8 mouse cellular contexts compared by ENCODE assay signal in genomic region chr12:95693651-95694471, GRCm38 (mm10). TPM values are rescaled to one million over a fixed set of nuclear protein-coding genes. Genes with fewer than 3 reads are reported as not detected.
DNase-seq lines count a peak whose midpoint lies in the region; ATAC-seq and TF ChIP-seq lines count a peak whose summit lies in the region.

No protein-coding gene starts in this region.

- H3K27me3 ChIP-seq in spleen, adult 2 months (ENCODE audit: control insufficient read depth, insufficient read depth, low read length): peaks cover 8% of the 10 kb centered on the region
- H3K27me3 ChIP-seq in forebrain, embryonic 16.5 days (replicated peaks; ENCODE audit: control insufficient read depth, insufficient read depth, low read length): no peaks in the 10 kb centered on the region
- peaks cover 69% of the 10 kb centered on the region for H3K27me3 ChIP-seq in liver, postnatal 0 days (ENCODE audit: insufficient read depth, low read length)
- H3K27me3 ChIP-seq in neural tube, embryonic 15.5 days (replicated peaks): no peaks in the 10 kb centered on the region

- no peaks in the 10 kb centered on the region for H3K9me3 ChIP-seq in forebrain, embryonic 16.5 days (ENCODE audit: control insufficient read depth, low read length)
- H3K9me3 ChIP-seq in liver, postnatal 0 days (ENCODE audit: low read length): no peaks in the 10 kb centered on the region
- H3K9me3 ChIP-seq in neural tube, embryonic 15.5 days (replicated peaks): no peaks in the 10 kb centered on the region

- no peaks in the 10 kb centered on the region for H3K36me3 ChIP-seq in spleen, adult 2 months (ENCODE audit: control insufficient read depth, insufficient read depth, low read length)
- H3K36me3 ChIP-seq in forebrain, embryonic 16.5 days (ENCODE audit: control insufficient read depth, insufficient read depth): no peaks in the 10 kb centered on the region
- no peaks in the 10 kb centered on the region for H3K36me3 ChIP-seq in liver, postnatal 0 days (replicated peaks; ENCODE audit: insufficient read depth, low read length)
- H3K36me3 ChIP-seq in neural tube, embryonic 15.5 days: no peaks in the 10 kb centered on the region

- TF ChIP-seq CTCF in spleen, adult 2 months (IDR thresholded peaks at IDR 0.05; ENCODE audit: extremely low read depth, insufficient read depth, insufficient read length, insufficient replicate concordance): no peak
- no peak for TF ChIP-seq CTCF in liver, postnatal 0 days (IDR thresholded peaks at IDR 0.05; ENCODE audit: low read depth)

- DNase-seq in spleen, adult 2 months (ENCODE audit: low read depth in 1 of 2, low spot score in 2 of 2): no peak
- DNase-seq in spleen, postnatal 36 days (ENCODE audit: low spot score in 2 of 2): no peak
- peak; percentile 71 to 74 for DNase-seq in heart, postnatal 10 days
- DNase-seq in kidney, postnatal 25 days: peak; percentile 61 to 74
- peak; percentile 19 for DNase-seq in liver, postnatal 0 days
- no peak for DNase-seq in MN1 (ENCODE audit: low spot score)

- H3K4me1 ChIP-seq in spleen, adult 2 months (ENCODE audit: control insufficient read depth, insufficient read depth, insufficient read length): no peaks in the 10 kb centered on the region
- peaks cover 19% of the 10 kb centered on the region for H3K4me1 ChIP-seq in forebrain, embryonic 16.5 days (replicated peaks; ENCODE audit: control insufficient read depth, insufficient read depth, low read length)
- peaks cover 3% of the 10 kb centered on the region; the same call in 1 of the 2 replicates for H3K4me1 ChIP-seq in liver, postnatal 0 days (ENCODE audit: insufficient read depth)
- peaks cover 42% of the 10 kb centered on the region for H3K4me1 ChIP-seq in neural tube, embryonic 15.5 days

- WGBS in spleen, adult 2 months: 2% methylated on average over 28 of the region's 28 CpGs
- WGBS in forebrain, embryonic 16.5 days: 1% methylated on average over 28 of the region's 28 CpGs
- under 1% methylated on average over 28 of the region's 28 CpGs for WGBS in liver, postnatal 0 days (ENCODE audit: insufficient replicate concordance)
- 1% methylated on average over 28 of the region's 28 CpGs for WGBS in neural tube, embryonic 15.5 days

- peak overlapping the region; percentile 79 for H3K9ac ChIP-seq in forebrain, embryonic 16.5 days (replicated peaks; ENCODE audit: low read depth, low read length)
- no peak overlapping the region for H3K9ac ChIP-seq in liver, postnatal 0 days (replicated peaks)
- peak overlapping the region; percentile 84 for H3K9ac ChIP-seq in neural tube, embryonic 15.5 days (replicated peaks)

- H3K27ac ChIP-seq in spleen, adult 2 months (ENCODE audit: insufficient read depth, low read length): no peak overlapping the region; the same call in 1 of the 2 replicates
- peak overlapping the region; percentile 93 for H3K27ac ChIP-seq in forebrain, embryonic 16.5 days (ENCODE audit: low read length)
- H3K27ac ChIP-seq in liver, postnatal 0 days (ENCODE audit: low read depth): no peak overlapping the region
- H3K27ac ChIP-seq in neural tube, embryonic 15.5 days (replicated peaks): peak overlapping the region; percentile 94

- intact Hi-C loops in heart, postnatal 10 days (cut with DNase I): loop anchor here (2.0 to 10.0 kb wide), 3 partner anchors 1107 to 1503 kb away; no protein-coding TSS in a partner anchor

- peak overlapping the region; percentile 3; the same call in 1 of the 2 replicates for H3K4me3 ChIP-seq in spleen, adult 2 months (ENCODE audit: extremely low read depth, insufficient read depth, insufficient read length)
- peak overlapping the region; percentile 67 for H3K4me3 ChIP-seq in forebrain, embryonic 16.5 days (replicated peaks; ENCODE audit: low read length)
- H3K4me3 ChIP-seq in liver, postnatal 0 days (ENCODE audit: low read depth, low read length): peak overlapping the region; percentile 24
- peak overlapping the region; percentile 89 for H3K4me3 ChIP-seq in neural tube, embryonic 15.5 days (replicated peaks)

- peak overlapping the region; percentile 64 for H3K4me2 ChIP-seq in forebrain, embryonic 16.5 days (ENCODE audit: low read length)
- H3K4me2 ChIP-seq in liver, postnatal 0 days (ENCODE audit: low read depth, low read length): peak overlapping the region; percentile 74
- H3K4me2 ChIP-seq in neural tube, embryonic 15.5 days: peak overlapping the region; percentile 82

- ATAC-seq in forebrain, embryonic 16.5 days: no peak
- no peak for ATAC-seq in liver, postnatal 0 days
- peak; percentile 25 for ATAC-seq in neural tube, embryonic 15.5 days (ENCODE audit: low FRiP score)

- TF ChIP-seq EP300 in liver, postnatal 0 days (IDR thresholded peaks at IDR 0.05; ENCODE audit: low read depth): no peak

- no peak for TF ChIP-seq POLR2A in spleen, adult 2 months (IDR thresholded peaks at IDR 0.05; ENCODE audit: low read depth, low read length)

RNA-seq across cellular contexts. Expression of gene Flrt2, which starts 1.8 kb away (rescaled TPM):
- 0.92 and 1.2 TPM in 2 replicates for polyA plus RNA-seq in spleen, adult 2 months (2012; rRNA removed)
- polyA plus RNA-seq in forebrain, embryonic 16.5 days (2015; fragmentation: Nextera tagmentation; extraction: Ambion mirVana): 36.3 and 43.9 TPM in 2 replicates
- total RNA-seq in heart, postnatal 10 days (2021): 10 to 100 TPM; 11.8 to 18.0 TPM
- 0.46 and 0.48 TPM in 2 replicates for polyA plus RNA-seq in liver, postnatal 0 days (2015; fragmentation: Nextera tagmentation; extraction: Ambion mirVana)
- polyA plus RNA-seq in neural tube, embryonic 15.5 days (2015; fragmentation: Nextera tagmentation; extraction: Ambion mirVana): 23.7 and 25.5 TPM in 2 replicates

Comparison
In these comparisons a context has a peak if more than half of its experiments do, and no peak if none do; other contexts are left out.
1. DNase-seq: peak in heart, postnatal 10 days (2 of 2), kidney, postnatal 25 days (2 of 2) and liver, postnatal 0 days (single experiment); none in spleen, adult 2 months (0 of 2), spleen, postnatal 36 days (0 of 2) and MN1 (single experiment).
2. H3K27ac ChIP-seq: peak in forebrain, embryonic 16.5 days (single experiment) and neural tube, embryonic 15.5 days (single experiment); none in spleen, adult 2 months (single experiment) and liver, postnatal 0 days (single experiment).
3. H3K4me3 ChIP-seq: peak in every context shown above with its lines; median percentile 89 in neural tube, embryonic 15.5 days; 67 in forebrain, embryonic 16.5 days; 24 in liver, postnatal 0 days; 3 in spleen, adult 2 months.
4. RNA of gene Flrt2, which starts 1.8 kb away (polyA plus RNA-seq): 36.3 to 43.9 TPM in forebrain, embryonic 16.5 days and 23.7 to 25.5 TPM in neural tube, embryonic 15.5 days; 0.92 to 1.2 TPM in spleen, adult 2 months and 0.46 to 0.48 TPM in liver, postnatal 0 days; every median in the first group is over 10 times any median in the second.
5. Peak in every context shown above with its lines, with median percentiles within 50 percentile points of each other: H3K4me2 ChIP-seq.